Mouse (Mus musculus): Measurements from ENCODE around the gene Jsrp1.
"Not testable (repeated sequence)": the region's sequence is repeated elsewhere in the genome, so short reads cannot be mapped to it uniquely, and the experiment has no call there.

Gene Jsrp1

DNA sequence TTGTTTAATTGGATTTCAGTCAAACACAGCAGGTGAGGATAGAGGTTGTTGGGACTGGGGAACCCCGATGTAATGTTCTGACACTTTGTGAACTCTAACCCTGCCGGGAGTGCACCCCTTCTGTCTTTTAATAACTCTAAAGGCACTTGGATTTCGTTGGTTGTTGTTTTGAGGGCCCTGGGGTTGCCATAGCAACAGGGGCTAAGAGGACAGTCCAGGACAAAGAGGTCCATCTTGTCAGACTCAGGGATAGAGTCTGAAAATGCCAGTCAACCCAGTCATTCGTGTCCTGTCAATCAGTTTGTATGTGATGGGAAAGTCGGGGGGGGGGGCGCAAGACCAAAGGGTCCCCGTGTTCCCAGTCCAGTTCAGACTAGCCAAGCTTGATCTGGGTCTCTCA is 19.5 kb upstream of the Jsrp1 start:
- no peak for DNase-seq (ENCODE audit: low spot score in 2 of 2)

GRCm38 (mm10) chr10:80831136-80831535 is 17.8 kb upstream of the Jsrp1 start:
- DNase-seq (ENCODE audit: low spot score in 2 of 2) = peak; percentile 68 to 71

GRCm38 (mm10) chr10:80829359-80830278 is 16.3 kb upstream of the Jsrp1 start:
- DNase-seq (ENCODE audit: low spot score in 2 of 2) = no peak

- DNase-seq (ENCODE audit: low spot score in 2 of 2) = not testable (repeated sequence)
Observed at GRCm38 (mm10) chr10:80828587-80828986, 15.3 kb upstream of the Jsrp1 start.

DNA sequence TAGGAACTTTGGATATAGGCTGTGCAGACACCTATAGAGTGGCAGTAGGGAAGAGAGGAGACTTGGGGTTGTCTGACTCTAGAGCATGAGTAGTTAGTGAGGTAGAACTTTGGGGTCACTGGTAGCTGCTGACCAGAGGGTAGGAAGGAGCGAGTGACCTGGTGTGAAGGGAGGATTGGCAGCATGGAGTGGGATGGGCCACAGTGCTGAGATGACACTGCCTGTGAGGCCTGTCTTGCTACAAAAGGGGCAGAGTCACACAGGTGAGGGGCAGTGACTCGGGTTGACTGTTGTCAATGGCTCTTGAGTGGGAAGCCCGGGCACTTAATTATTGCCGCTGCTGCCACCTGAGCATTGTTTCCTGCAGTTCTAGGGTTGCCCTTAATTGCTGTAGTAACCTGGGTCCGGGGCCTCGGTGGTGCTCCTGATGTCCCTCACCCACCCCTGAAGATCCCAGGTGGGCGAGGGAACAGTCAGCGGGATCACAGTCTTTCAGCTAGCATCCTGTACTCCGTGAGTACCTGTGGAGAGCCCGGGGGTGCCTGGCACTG is 14.6 kb upstream of the Jsrp1 start:
- DNase-seq (ENCODE audit: low spot score in 2 of 2) = no peak

GRCm38 (mm10) chr10:80827063-80827869 is 14.0 kb upstream of the Jsrp1 start:
- no peak for DNase-seq (ENCODE audit: low spot score in 2 of 2)

DNA sequence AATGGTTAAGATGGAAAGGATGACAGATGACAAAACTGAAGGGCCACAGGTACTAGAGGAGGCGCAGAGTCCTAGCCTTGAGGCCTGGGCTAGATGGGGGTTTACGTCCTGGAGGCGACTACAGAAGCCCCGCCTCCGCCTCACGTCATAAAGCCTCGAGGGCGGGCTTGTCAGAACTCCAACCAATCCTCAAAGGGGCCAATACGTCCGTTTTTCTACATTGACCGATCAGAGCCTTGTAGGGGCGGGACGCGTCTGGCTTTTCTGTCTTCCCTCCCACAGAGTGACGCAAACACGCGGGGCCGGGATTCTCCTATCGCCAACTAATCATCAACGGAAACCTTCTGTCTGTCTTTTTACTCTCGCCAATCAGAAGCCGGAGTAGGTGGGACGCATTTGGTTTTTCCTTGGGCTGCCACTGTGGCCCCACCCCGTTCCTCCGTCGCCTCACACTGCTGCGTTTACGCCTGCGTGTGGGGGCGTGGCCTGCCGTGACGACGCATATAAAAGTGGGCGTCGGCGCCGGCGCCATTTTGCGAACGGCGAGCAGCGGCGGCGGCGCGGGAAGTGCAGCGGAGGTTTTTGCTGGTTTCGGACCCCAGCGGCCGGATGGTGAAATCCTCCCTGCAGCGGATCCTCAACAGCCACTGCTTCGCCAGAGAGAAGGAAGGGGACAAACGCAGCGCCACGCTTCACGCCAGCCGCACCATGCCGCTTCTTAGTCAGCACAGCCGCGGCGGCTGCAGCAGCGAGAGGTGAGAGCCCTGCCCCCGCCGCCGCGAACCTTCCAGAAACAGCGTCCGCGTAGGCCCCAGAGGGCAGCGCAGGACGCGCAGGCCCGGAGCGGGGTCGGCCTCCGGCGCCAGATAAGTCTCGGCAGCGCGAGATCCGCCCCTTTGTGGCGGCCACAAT is 13.1 kb upstream of the Jsrp1 start, which contains the start of gene Oaz1:
TSS of gene Oaz1 (plus strand) at position 506 of the 912 bp plus-strand sequence.
- DNase-seq (ENCODE audit: low spot score in 2 of 2) = peak; percentile 99 to 100

GRCm38 (mm10) chr10:80824827-80825226 is 11.5 kb upstream of the Jsrp1 start:
- no peak for DNase-seq (ENCODE audit: low spot score in 2 of 2)

DNA sequence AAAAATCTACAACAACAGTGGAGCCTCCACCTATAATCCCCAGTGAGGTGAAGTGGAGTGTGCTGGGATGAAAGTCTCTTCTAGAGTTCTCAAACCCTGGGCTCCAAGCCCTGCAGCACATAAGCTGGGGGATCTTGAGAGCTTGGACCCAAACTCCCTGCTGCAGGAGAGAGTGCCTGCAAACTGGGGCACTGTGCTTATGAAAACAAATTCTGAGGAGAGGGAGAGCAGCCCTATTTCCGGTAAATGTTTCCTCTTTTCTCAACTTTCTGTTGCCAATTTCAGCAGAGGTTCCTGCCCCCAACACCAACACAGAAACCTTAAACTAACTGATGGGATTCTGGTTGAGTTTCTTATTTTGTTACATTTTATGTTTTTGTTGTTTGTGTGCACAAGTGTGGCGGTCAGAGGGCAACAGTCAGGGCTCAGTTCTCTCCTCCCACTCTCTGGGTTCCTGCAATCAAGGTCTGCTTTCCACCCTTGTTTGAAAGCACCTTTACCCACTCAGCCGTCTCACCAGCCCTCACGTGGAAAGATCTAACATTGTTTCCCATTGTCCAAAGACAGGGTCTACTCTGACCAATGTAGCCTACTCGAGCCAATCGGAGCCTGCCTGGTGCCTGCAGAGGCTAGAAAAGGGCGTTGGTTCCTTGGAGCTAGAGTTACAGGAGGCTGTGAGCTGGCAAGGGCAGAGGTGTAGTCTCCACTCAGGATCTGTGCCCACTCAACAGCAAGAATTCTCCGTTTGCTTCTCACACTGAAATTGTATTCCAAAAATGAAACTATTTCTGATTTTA is 10.7 kb upstream of the Jsrp1 start:
- DNase-seq (ENCODE audit: low spot score in 2 of 2) = no peak

DNA sequence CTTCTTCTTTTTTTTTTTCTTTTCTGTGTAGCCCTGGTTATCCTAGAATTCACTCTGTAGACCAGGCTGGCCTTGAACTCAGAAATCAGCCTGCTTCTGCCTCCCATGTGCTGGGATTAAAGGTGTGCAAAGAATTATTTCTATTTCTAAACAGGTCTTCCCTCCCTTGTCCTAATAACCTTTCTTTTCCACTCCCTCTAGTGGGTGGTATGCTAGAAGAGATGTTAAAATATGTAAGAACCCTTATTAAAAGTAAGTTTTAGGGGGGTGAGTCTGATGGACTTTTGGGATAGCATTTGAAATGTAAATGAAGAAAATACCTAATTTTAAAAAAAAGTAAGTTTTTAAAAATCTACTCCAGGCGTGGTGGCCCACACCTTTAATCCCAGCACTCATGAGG is 10.0 kb upstream of the Jsrp1 start:
- no peak for DNase-seq (ENCODE audit: low spot score in 2 of 2)

GRCm38 (mm10) chr10:80822528-80822927 is 9.2 kb upstream of the Jsrp1 start:
- DNase-seq (ENCODE audit: low spot score in 2 of 2) = no peak

DNA sequence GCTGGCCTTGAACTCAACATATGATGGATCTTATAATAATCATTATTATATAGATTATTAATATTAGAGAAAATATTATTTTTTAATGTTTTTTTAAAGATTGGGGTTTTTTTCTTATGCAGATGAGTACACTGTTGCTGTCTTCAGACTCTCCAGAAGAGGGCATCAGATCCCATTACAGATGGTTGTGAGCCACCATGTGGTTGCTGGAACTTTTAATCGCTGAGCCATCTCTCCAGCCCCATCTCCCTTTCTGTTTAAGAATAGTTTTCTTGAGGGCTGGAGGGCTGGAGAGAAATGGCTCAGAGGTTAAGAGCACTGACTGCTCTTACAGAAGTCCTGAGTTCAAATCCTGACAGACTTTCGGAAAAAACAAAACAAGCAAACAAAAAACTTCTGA is 8.7 kb upstream of the Jsrp1 start:
- no peak for DNase-seq (ENCODE audit: low spot score in 2 of 2)

DNA sequence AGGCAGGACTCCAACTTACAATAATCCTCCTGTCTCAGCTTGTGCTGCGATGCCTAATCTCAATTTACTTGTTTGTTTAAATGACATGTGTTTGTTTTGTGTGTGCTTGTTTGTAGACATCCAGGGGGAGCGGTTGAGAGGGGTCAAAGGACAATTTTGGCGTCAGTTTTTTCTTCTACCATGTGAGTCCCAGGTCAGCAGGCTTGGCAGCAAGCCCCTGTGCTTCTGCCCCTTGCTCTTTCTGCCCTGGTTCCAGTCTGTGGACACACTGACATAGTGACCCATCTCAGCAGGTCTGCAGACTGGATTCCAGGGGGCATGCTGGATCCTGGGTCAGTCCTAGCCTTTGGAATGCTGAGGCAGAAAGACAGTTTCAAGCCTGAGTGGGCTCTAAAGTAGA is 6.1 kb upstream of the Jsrp1 start:
- DNase-seq (ENCODE audit: low spot score in 2 of 2) = no peak

DNA sequence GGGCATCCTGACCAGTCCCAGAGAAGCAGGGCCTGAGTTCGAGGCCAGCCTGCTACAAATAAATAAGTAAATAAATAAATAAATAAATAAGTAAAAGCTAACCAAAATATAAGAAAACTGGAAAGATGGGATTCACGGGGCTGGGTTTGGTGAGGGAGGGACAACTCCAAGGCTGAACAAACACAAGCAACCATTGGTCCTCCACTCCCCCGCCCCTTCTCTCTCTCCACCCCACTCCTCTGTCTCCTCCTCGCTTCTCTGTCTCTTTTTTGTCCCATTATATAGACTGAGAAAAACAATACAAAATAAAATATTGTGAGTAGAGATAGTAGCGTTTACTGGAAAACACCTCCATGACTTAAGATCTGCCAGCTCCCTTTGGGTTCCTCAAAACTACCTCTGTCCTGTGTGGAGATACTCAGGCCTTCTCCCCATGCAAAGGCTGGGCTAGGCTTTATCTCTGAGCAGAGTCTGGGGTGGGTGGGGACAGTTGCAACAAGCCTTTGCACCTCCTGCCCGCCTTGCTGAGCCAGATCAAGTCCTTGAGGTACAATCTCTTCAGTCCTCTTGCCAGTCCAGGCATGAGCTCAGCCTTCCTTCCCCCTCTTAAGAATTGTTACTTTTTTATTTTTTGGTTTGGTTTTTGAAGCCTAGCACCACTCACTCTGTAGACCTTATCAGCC is 5.4 kb upstream of the Jsrp1 start:
- no peak for DNase-seq (ENCODE audit: low spot score in 2 of 2)

DNA sequence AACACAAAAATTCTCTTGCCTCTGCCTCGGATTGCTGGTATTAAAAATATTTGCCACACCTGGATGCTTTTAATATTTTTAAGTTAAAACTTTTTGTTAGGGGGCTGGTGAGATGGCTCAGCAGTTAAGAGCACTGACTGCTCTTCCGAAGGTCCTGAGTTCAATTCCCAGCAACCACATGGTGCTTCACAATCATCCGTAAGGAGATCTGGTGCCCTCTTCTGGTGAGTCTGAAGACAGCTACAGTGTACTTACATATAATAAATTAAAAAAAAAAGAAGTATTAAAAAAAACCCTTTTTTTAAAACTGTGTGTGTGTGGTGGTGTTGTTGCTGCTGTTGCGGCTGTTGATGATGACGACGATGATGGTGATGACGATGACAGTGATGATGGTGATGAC is 4.7 kb upstream of the Jsrp1 start:
- not testable (repeated sequence) for DNase-seq (ENCODE audit: low spot score in 2 of 2)

- DNase-seq (ENCODE audit: low spot score in 2 of 2) = no peak
Observed at GRCm38 (mm10) chr10:80817164-80817563, 3.9 kb upstream of the Jsrp1 start.

DNA sequence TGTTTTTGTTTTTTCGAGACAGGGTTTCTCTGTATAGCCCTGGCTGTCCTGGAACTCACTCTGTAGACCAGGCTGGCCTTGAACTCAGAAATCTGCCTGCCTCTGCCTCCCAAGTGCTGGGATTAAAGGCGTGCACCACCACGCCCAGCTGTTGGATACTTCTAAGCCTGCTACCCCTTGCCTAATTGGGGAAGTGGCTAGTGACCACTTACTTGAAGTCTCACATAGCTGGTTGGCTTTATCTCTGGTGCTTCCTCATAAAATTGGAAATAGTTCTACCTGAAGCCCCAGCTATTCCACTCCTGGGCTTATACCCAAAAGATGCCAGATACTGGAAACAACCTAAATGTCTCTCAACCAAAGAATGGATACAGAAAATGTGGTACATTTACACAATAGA is 3.0 kb upstream of the Jsrp1 start:
- DNase-seq (ENCODE audit: low spot score in 2 of 2) = not testable (repeated sequence)

- DNase-seq (ENCODE audit: low spot score in 2 of 2) = no peak
Observed at GRCm38 (mm10) chr10:80814800-80815199, 1.5 kb upstream of the Jsrp1 start.

DNA sequence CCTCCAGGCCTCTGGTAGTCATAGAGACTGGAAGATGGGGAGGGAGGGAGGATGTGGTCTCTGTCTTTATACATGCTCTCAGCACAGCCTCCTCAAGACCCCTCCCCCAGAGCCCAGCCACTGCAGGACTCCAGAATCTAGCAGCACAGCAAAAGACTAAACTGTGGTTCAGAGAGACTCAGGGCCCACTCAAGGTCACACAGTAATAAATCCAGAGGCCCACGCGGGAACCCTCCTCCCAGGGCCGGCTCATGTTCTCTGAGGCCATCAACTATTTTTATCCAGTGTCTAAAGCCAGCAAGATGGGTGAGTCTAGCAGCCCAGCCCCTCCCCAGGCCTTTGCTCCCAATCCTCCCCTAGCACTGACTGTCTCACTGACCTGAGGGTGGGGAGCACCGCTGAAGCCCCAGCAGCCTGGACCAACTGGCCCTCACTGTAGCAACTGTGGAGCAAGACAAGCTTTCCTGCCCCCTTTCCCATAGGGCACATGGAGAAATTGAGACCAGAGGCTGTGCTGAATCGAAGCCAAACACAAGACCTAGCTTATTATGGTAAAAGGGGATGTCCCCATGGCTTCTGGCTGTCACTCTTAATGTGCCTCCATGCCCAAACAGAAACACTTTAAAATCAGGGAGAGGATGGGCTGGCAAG is 782 bp downstream of the Jsrp1 start:
- DNase-seq (ENCODE audit: low spot score in 2 of 2) = no peak
